Mouse (Mus musculus): Measurements from ENCODE around the gene Gm37240. TPM values are rescaled to one million over a fixed set of nuclear protein-coding genes. Genes with fewer than 3 reads are reported as not detected.

Gm37240 gene
- polyA plus RNA-seq, 1 experiment: 1.0 TPM

DNA sequence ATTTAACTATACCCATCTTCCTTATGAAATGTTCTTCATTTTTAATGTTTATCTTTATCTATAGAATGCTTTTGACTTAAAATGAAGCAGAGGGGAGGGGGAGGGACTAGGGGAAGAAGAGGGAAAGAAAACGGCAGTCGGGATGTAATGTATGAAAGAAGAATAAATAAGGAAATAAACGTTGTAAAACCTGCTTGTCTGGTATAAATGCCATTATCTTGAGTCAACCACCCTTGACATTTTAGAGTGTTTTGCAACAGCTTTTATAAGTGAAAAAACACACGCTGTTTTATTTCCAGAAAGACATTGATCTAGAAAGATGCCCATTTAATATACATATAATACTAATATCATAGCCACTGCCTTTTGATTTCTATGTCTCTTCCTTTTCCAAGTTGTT is 469.7 kb downstream of the Gm37240 start:
- Histone ChIP-seq H3K4me1 (ENCODE audit: control insufficient read depth, insufficient read depth, low read length) (no peaks in the 10 kb centered on the region), H3K4me3 (replicated peaks; ENCODE audit: control insufficient read depth, low read depth, low read length) (no peak overlapping the region), H3K27ac (ENCODE audit: control insufficient read depth, insufficient read depth, low read depth, low read length, poor library complexity) (no peak overlapping the region)
- WGBS: 78% methylated on average over 4 of the region's 4 CpGs
- TF ChIP-seq POLR2A (IDR thresholded peaks at IDR 0.05; ENCODE audit: borderline replicate concordance, control insufficient read depth, low read depth, low read length) (no peak), CTCF (IDR thresholded peaks at IDR 0.05; ENCODE audit: control insufficient read depth, insufficient read depth, low read length) (no peak)

DNA sequence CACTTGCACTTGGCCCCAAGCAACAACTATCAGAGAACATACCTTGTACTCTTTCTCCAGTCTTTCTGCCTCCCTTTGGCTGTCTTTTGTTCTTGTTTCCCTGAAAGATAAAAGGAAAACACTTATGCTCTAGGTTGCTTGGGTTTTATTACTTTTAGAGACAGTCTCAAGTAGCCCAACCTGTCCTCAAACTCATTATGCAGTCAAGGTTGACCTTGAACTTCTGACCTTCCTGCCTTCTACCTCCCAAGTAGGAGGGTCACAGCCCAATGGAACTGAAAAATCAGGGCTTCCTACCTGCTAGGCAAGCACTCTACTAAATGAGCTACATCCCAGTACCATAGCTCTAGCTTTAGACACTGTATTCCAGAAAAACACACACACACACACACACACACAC is 488.5 kb downstream of the Gm37240 start:
- no peaks in the 10 kb centered on the region for H3K4me1 ChIP-seq (ENCODE audit: control insufficient read depth, insufficient read depth, low read length)
- TF ChIP-seq CTCF (IDR thresholded peaks at IDR 0.05; ENCODE audit: control insufficient read depth, insufficient read depth, low read length) (no peak), POLR2A (IDR thresholded peaks at IDR 0.05; ENCODE audit: borderline replicate concordance, control insufficient read depth, low read depth, low read length) (no peak)
- no peak overlapping the region for H3K27ac ChIP-seq (ENCODE audit: control insufficient read depth, insufficient read depth, low read depth, low read length, poor library complexity)
- H3K4me3 ChIP-seq (replicated peaks; ENCODE audit: control insufficient read depth, low read depth, low read length): no peak overlapping the region

DNA sequence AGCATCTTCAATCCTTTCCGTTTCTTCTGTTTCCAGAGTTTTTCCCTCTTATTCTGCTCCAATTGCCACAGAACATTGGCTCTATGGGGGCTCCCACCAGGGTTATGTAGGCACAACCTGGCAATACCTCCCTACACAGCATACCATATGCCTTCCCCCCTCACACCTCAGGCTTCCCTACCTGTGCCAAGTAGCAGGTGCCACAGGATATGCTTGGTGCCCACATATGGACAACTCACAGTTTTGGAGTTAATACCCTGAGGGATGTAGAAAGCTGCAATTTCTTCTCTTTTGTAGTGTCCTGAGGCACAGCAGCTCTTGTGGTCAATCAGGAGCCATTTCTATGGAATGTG is 488.9 kb downstream of the Gm37240 start:
- TF ChIP-seq CTCF (IDR thresholded peaks at IDR 0.05; ENCODE audit: control insufficient read depth, insufficient read depth, low read length) (no peak), POLR2A (IDR thresholded peaks at IDR 0.05; ENCODE audit: borderline replicate concordance, control insufficient read depth, low read depth, low read length) (no peak)
- H3K4me1 ChIP-seq (ENCODE audit: control insufficient read depth, insufficient read depth, low read length): no peaks in the 10 kb centered on the region
- H3K4me3 ChIP-seq (replicated peaks; ENCODE audit: control insufficient read depth, low read depth, low read length): no peak overlapping the region
- no peak overlapping the region for H3K27ac ChIP-seq (ENCODE audit: control insufficient read depth, insufficient read depth, low read depth, low read length, poor library complexity)
- 89% methylated on average over 1 of the region's 1 CpGs for WGBS

DNA sequence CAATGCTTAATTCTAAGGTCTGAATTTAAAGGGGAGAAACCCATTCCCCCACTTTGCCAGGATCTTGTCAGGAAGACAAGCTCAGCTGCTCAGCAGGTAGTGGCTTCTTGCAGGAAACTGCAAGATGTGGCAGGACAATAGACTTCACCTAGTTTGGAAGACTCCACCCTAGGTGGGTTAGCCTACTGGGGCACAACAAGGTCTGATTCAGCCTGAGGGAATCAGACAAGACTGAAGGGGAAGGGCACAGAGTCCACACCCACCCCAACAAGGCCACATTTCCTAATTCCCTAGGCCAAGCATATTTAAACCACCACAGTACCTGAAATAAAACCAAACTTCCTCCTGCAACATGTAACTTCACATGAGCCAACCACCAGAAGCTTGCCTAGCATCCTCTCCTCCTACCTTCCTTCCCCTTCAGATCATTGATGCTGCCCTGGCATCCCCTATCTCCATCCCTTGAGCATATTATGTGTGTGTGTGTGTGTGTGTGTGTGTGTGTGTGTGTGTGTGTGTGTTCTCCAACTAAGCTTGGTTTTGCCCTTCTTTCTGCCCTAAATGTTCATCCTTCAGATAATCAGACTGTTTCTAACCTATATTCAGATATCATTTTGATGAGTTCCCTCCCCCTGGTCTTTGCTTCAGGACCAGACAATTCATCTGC is 489.4 kb downstream of the Gm37240 start:
- no peak overlapping the region for H3K27ac ChIP-seq (ENCODE audit: control insufficient read depth, insufficient read depth, low read depth, low read length, poor library complexity)
- TF ChIP-seq POLR2A (IDR thresholded peaks at IDR 0.05; ENCODE audit: borderline replicate concordance, control insufficient read depth, low read depth, low read length) (no peak), CTCF (IDR thresholded peaks at IDR 0.05; ENCODE audit: control insufficient read depth, insufficient read depth, low read length) (no peak)
- no peak overlapping the region for H3K4me3 ChIP-seq (replicated peaks; ENCODE audit: control insufficient read depth, low read depth, low read length)
- H3K4me1 ChIP-seq (ENCODE audit: control insufficient read depth, insufficient read depth, low read length): no peaks in the 10 kb centered on the region

DNA sequence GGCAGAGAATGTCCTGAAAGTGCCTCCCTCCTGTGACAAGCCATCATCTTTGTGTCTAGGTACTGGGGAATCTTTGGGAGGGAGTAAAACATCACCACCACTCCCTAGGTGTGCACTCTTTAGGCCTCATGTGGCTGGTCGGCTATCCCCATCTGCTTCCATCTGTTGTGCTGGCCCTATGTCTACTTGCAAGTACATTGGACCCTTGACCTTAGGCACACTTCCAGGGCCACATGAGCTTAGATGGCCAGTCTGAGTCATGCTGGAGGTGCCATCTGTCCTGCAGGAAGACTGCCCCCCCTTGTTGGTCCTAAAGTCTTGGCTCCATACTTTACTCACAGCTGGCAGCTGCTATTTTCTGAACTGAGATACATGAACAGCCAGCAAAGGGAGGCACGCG is 493.9 kb downstream of the Gm37240 start:
- Histone ChIP-seq H3K4me3 (replicated peaks; ENCODE audit: control insufficient read depth, low read depth, low read length) (no peak overlapping the region), H3K4me1 (ENCODE audit: control insufficient read depth, insufficient read depth, low read length) (no peaks in the 10 kb centered on the region), H3K27ac (ENCODE audit: control insufficient read depth, insufficient read depth, low read depth, low read length, poor library complexity) (no peak overlapping the region)
- TF ChIP-seq POLR2A (IDR thresholded peaks at IDR 0.05; ENCODE audit: borderline replicate concordance, control insufficient read depth, low read depth, low read length) (no peak), CTCF (IDR thresholded peaks at IDR 0.05; ENCODE audit: control insufficient read depth, insufficient read depth, low read length) (no peak)
- WGBS: 88% methylated on average over 3 of the region's 3 CpGs

DNA sequence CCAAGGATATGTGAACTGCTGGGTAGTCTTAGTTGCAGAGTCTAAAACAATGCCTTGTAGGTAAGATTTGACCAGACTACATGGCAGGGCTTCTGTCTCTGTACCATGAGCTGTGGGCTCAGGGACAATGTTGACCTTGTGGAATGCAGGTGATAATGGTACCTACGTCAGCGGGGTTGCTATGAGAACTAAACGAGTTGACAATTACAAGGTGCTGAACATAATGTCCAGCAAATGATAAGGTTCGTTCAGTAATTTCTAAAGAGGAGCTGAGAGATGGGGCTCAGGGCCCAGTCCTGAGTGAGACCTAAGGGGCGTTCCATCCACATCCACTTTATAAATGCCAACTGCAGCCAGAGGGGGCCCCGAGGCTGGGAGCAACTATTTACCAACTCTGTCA is 495.6 kb downstream of the Gm37240 start:
- Histone ChIP-seq H3K4me1 (ENCODE audit: control insufficient read depth, insufficient read depth, low read length) (no peaks in the 10 kb centered on the region), H3K27ac (ENCODE audit: control insufficient read depth, insufficient read depth, low read depth, low read length, poor library complexity) (no peak overlapping the region), H3K4me3 (replicated peaks; ENCODE audit: control insufficient read depth, low read depth, low read length) (no peak overlapping the region)
- WGBS: 77% methylated on average over 6 of the region's 6 CpGs
- TF ChIP-seq CTCF (IDR thresholded peaks at IDR 0.05; ENCODE audit: control insufficient read depth, insufficient read depth, low read length) (no peak), POLR2A (IDR thresholded peaks at IDR 0.05; ENCODE audit: borderline replicate concordance, control insufficient read depth, low read depth, low read length) (no peak)

DNA sequence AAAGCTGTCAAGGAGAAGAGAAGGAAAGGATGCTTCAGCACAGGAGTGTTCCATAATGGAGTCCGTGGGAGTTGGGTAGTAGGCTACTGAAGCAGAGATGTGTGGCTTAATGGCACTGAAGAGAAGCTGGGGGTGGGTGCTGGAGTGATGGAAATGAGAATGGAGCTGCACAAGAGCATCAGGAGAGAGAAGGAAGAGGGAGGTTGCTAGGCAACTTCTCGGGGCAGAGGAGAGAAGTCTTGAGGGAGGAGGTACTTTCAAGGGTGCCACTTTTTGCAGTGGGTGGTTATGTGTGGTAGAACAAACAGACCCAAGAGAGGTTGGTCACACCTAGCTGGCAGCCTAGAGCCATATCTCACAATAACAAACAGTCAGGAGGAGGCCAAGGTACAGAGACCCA is 496.2 kb downstream of the Gm37240 start:
- Histone ChIP-seq H3K27ac (ENCODE audit: control insufficient read depth, insufficient read depth, low read depth, low read length, poor library complexity) (no peak overlapping the region), H3K4me1 (ENCODE audit: control insufficient read depth, insufficient read depth, low read length) (no peaks in the 10 kb centered on the region), H3K4me3 (replicated peaks; ENCODE audit: control insufficient read depth, low read depth, low read length) (no peak overlapping the region)
- WGBS: 69% methylated on average over 2 of the region's 2 CpGs
- no peak for TF ChIP-seq CTCF (IDR thresholded peaks at IDR 0.05; ENCODE audit: control insufficient read depth, insufficient read depth, low read length)
- TF ChIP-seq POLR2A (IDR thresholded peaks at IDR 0.05; ENCODE audit: borderline replicate concordance, control insufficient read depth, low read depth, low read length): no peak

DNA sequence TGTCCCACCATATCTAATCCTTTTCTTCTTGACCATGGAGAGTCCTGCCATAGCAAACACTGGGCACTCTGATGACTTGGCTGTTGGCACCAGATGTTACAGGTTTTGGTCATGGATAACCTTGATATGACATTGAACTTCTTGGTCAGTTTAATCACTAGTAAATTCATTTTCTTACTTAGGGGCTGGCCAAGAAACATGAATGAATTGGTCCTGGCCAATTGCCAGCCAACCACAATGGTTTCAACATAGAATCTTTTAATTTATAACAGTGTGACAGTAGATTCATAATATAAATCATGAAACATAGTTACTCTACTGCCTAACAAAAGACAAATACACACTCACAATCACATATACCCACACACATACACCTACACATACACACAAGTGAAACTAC is 501.9 kb downstream of the Gm37240 start:
- Histone ChIP-seq H3K4me3 (replicated peaks; ENCODE audit: control insufficient read depth, low read depth, low read length) (no peak overlapping the region), H3K4me1 (ENCODE audit: control insufficient read depth, insufficient read depth, low read length) (no peaks in the 10 kb centered on the region), H3K27ac (ENCODE audit: control insufficient read depth, insufficient read depth, low read depth, low read length, poor library complexity) (no peak overlapping the region)
- TF ChIP-seq CTCF (IDR thresholded peaks at IDR 0.05; ENCODE audit: control insufficient read depth, insufficient read depth, low read length): no peak
- no peak for TF ChIP-seq POLR2A (IDR thresholded peaks at IDR 0.05; ENCODE audit: borderline replicate concordance, control insufficient read depth, low read depth, low read length)

DNA sequence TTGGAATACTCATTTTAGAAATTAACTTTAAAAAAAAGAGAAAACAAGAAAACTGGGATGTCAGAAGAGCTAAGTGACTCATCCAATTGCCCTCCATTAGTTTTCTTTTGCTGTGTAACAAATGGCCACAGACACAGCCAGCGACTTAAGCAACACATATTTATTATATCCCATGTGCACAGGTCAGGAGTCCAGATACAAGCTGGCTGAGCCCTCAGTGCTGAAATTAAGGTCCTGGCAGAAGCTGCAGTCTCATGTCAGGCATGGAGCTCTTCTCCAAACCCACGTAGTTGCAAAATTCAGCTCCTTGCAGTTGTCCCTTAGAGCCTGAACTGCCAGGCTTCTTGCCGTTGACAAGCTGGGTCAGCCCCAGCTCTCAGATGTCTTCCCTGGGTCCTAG is 504.0 kb downstream of the Gm37240 start:
- no peak overlapping the region for H3K4me3 ChIP-seq (replicated peaks; ENCODE audit: control insufficient read depth, low read depth, low read length)
- TF ChIP-seq POLR2A (IDR thresholded peaks at IDR 0.05; ENCODE audit: borderline replicate concordance, control insufficient read depth, low read depth, low read length): no peak
- H3K27ac ChIP-seq (ENCODE audit: control insufficient read depth, insufficient read depth, low read depth, low read length, poor library complexity): no peak overlapping the region
- WGBS: 74% methylated on average over 3 of the region's 3 CpGs
- no peaks in the 10 kb centered on the region for H3K4me1 ChIP-seq (ENCODE audit: control insufficient read depth, insufficient read depth, low read length)
